Mouse (Mus musculus) heart, embryonic 10.5 days (tissue): ENCODE measurements at regions not wholly inside any gene's neighbourhood (a gene's known extent, or its start where the extent isn't known, plus 50 kb on each side); places are given as distances from the start of the nearest gene placed in this dataset.

Source experiments
- DNase-seq: peaks from one replicate; pipeline ENCODE4 v3.0.0-alpha.2; 2017; ENCODE audit warnings: low spot score
- H3K27ac ChIP-seq: fragments of 300-500 bp; sonication (generic); 2 replicates; pipeline ENCODE4 v1.5.1; 2016; ENCODE audit warnings: mild to moderate bottlenecking
- H3K27me3 ChIP-seq: fragments of 300-500 bp; sonication (generic); 2 replicates; pipeline ENCODE4 v1.6.1; 2016; ENCODE audit warnings: mild to moderate bottlenecking; ENCODE audit not compliant: poor library complexity, insufficient read depth, severe bottlenecking
- H3K36me3 ChIP-seq: fragments of 300-500 bp; sonication (generic); 2 replicates; pipeline ENCODE4 v1.6.1; 2016; ENCODE audit warnings: mild to moderate bottlenecking, moderate library complexity
- H3K4me1 ChIP-seq: fragments of 300-500 bp; sonication (generic); 2 replicates; pipeline ENCODE4 v1.6.1; 2016; ENCODE audit warnings: mild to moderate bottlenecking
- H3K4me3 ChIP-seq: fragments of 300-500 bp; sonication (generic); 2 replicates; pipeline ENCODE4 v1.5.1; 2016; ENCODE audit warnings: mild to moderate bottlenecking, moderate library complexity
- H3K9me3 ChIP-seq: fragments of 300-500 bp; sonication (generic); 2 replicates; pipeline ENCODE4 v1.6.1; 2016; ENCODE audit warnings: mild to moderate bottlenecking, moderate library complexity
- WGBS: fragments of 180-500 bp; shearing (Covaris S2); methylation state at CpG from one replicate; pipeline ENCODE4 v1.1.7; 2016; 5-methylcytosine and 5-hydroxymethylcytosine counted together

DNA sequence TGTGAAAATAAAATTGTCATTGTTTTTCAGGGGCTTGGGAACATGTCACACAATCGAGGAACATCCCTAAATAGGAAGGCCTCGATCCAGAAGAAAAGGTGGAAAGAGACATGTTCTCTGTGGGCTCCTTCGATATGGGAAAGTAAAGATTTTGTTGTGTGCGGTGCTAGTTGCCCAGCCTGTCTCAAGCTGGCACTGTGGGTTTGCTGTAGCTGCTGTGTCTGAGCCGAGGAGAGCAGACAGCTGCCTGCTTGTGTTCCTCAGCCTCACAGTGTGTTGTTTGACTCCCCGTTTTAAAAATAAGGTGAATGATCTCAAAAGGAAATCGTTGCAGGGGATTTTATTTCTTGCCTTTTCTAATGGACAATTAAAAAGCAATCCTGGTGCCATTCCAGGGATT lies 64.4 kb upstream of the Zeb2 start:
- Histone ChIP-seq H3K36me3 (no peaks in the 10 kb centered on the region), H3K4me1 (peaks cover 20% of the 10 kb centered on the region), H3K4me3 (no peak overlapping the region), H3K27ac (no peak overlapping the region), H3K27me3 (no peaks in the 10 kb centered on the region), H3K9me3 (no peaks in the 10 kb centered on the region)
- WGBS = 75% methylated on average over 7 of the region's 7 CpGs
- DNase-seq = no peak

- WGBS = 82% methylated on average over 1 of the region's 1 CpGs
- no peaks in the 10 kb centered on the region for H3K27me3 ChIP-seq
- H3K4me3 ChIP-seq = no peak overlapping the region
Observed at GRCm38 (mm10) chr2:45178849-45179453, 61.8 kb upstream of the Zeb2 start.

GRCm38 (mm10) chr2:45172382-45172781 lies 55.2 kb upstream of the Zeb2 start:
- no peak overlapping the region for H3K4me3 ChIP-seq
- H3K27me3 ChIP-seq = no peaks in the 10 kb centered on the region
- peaks cover 19% of the 10 kb centered on the region for H3K4me1 ChIP-seq
- H3K9me3 ChIP-seq = no peaks in the 10 kb centered on the region
- H3K36me3 ChIP-seq = no peaks in the 10 kb centered on the region
- no peak for DNase-seq
- H3K27ac ChIP-seq = peak overlapping the region; percentile 49
- WGBS = 77% methylated on average over 8 of the region's 8 CpGs

More at GRCm38 (mm10) chr2:45178849-45179453, 61.8 kb upstream of the Zeb2 start:
- H3K27ac ChIP-seq = no peak overlapping the region
- no peaks in the 10 kb centered on the region for H3K36me3 ChIP-seq
- no peaks in the 10 kb centered on the region for H3K9me3 ChIP-seq
- no peak for DNase-seq
- H3K4me1 ChIP-seq = peaks cover 6% of the 10 kb centered on the region

DNA sequence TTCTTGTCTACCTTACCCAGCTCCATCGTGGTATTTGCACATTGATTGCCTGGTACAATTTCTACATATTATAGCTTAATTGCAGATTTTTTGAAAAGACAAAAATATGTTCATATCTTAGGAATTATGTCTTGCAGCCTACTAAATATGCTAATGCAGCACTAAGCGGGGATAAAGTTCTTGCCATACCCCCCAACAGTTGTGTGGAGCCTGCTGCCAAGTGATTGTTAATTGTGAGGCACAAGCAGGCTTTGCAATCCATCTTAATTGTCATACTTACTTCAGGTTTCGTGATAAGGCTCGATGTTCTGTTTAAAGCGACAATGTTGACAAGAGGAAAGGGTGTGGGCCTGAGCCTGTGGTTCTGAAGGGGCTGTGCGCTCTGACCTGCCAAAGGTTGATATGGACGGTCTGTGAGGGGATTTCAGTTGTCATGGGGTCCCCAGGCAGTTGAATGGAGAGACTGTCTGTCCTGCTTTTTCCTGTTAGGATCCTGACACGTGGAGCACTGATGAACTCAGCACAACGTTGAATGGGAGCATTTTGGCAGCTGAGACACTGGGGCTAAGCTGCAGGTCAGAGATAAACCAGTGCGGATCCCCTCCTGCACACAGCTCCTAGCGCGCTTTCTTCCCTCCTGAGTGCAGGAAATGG lies 54.5 kb upstream of the Zeb2 start:
- Histone ChIP-seq H3K4me1 (peaks cover 19% of the 10 kb centered on the region), H3K9me3 (no peaks in the 10 kb centered on the region), H3K27me3 (no peaks in the 10 kb centered on the region), H3K4me3 (no peak overlapping the region; the same call in 1 of the 2 replicates), H3K36me3 (no peaks in the 10 kb centered on the region), H3K27ac (peak overlapping the region; percentile 49)
- peak; percentile 83 for DNase-seq
- 22% methylated on average over 12 of the region's 12 CpGs for WGBS

DNA sequence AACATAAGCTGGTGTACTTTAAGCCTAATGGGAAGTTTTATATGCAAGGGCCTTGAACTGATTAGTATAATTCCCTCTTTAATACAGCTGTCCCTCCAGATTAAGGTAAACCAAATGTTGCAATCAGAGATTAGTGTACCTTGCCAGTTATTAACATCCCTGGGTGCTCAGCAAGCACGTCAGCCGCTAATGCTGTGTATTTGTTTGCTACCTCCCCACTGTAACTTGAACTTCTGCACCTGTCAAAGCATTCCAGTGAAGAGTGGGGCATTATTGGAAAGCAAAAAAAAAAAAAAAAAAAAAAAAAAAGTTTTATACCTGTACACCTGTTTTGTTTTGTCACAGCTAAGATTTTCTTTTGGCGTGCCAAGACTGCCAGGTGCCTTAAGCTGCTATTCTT lies 53.1 kb upstream of the Zeb2 start:
- no peak for DNase-seq
- WGBS = 84% methylated on average over 3 of the region's 3 CpGs
- Histone ChIP-seq H3K27ac (no peak overlapping the region), H3K4me1 (peaks cover 19% of the 10 kb centered on the region), H3K27me3 (no peaks in the 10 kb centered on the region), H3K9me3 (no peaks in the 10 kb centered on the region), H3K36me3 (no peaks in the 10 kb centered on the region), H3K4me3 (no peak overlapping the region)

DNA sequence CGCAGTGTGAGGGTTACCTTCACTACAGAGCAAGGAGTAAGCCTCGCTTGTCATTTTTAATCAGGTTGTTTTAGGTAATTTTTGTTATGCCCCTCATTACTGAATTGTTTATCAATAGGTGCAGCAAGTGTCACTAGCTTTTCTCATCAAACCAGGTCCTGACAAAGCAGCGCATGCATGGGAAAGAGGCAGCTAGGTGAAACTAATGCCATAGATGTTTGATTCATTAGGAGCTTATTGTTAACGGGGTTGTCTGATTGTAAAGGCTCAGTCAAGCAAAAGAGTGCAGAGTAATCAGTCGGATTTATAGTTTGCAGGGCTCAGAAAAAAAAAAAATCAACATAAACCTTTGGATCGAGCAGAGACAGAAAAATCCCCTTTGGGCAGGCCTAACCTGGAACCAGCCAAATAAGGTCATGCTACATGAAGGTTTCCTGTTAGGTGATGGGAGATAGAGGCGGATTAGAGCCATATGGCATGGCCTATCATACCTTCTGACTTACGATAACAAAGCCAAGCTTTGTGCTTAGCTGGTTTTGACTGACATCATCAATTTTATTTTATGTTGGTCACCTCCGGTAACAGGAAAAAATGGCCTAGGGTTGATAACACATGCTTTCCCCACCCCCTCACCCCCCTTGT lies 52.4 kb upstream of the Zeb2 start:
- Histone ChIP-seq H3K36me3 (no peaks in the 10 kb centered on the region), H3K4me3 (no peak overlapping the region), H3K9me3 (no peaks in the 10 kb centered on the region), H3K4me1 (peaks cover 19% of the 10 kb centered on the region), H3K27ac (no peak overlapping the region), H3K27me3 (no peaks in the 10 kb centered on the region)
- 70% methylated on average over 9 of the region's 9 CpGs for WGBS
- no peak for DNase-seq

- Histone ChIP-seq H3K27ac (no peak overlapping the region), H3K36me3 (no peaks in the 10 kb centered on the region), H3K4me1 (peaks cover 19% of the 10 kb centered on the region), H3K4me3 (no peak overlapping the region), H3K9me3 (no peaks in the 10 kb centered on the region), H3K27me3 (no peaks in the 10 kb centered on the region)
- DNase-seq = no peak
- 92% methylated on average over 3 of the region's 3 CpGs for WGBS
Observed at GRCm38 (mm10) chr2:45168606-45169005, 51.4 kb upstream of the Zeb2 start.
